Mouse (Mus musculus) stomach, embryonic 16.5 days (tissue): ENCODE results near the gene Pitpnm2. TPM values are rescaled to one million over a fixed set of nuclear protein-coding genes. Genes with fewer than 3 reads are reported as not detected.
A peak's percentile ranks its signal among the peaks of the same experiment; 100 is the strongest.

Source experiments
- ATAC-seq: fragments of 200-750 bp; cut with Nextera tagmentation; 2 replicates; pipeline ENCODE4 v1.8.0; 2017; ENCODE audit warnings: moderate number of reproducible peaks, moderate TSS enrichment; ENCODE audit not compliant: insufficient read depth, low FRiP score
- H3K27ac ChIP-seq: fragments of 300-500 bp; sonication (generic); 2 replicates; pipeline ENCODE4 v1.5.1; 2014; ENCODE audit warnings: low read length
- H3K27me3 ChIP-seq: fragments of 300-500 bp; sonication (generic); 2 replicates; pipeline ENCODE4 v1.6.1; 2014; ENCODE audit warnings: low read length, control low read depth, mixed read lengths; ENCODE audit not compliant: control insufficient read depth, insufficient read depth
- H3K36me3 ChIP-seq: fragments of 300-500 bp; sonication (generic); 2 replicates; pipeline ENCODE4 v1.6.1; 2014; ENCODE audit warnings: low read length; ENCODE audit not compliant: control insufficient read depth, insufficient read depth
- H3K4me1 ChIP-seq: fragments of 300-500 bp; sonication (generic); 2 replicates; pipeline ENCODE4 v1.6.1; 2014; ENCODE audit warnings: low read length, control low read depth, mixed read lengths; ENCODE audit not compliant: control insufficient read depth, insufficient read depth
- H3K4me2 ChIP-seq: fragments of 300-500 bp; sonication (generic); 2 replicates; pipeline ENCODE4 v1.6.1; 2014; ENCODE audit warnings: low read depth, low read length, mixed read lengths
- H3K4me3 ChIP-seq: fragments of 300-500 bp; sonication (generic); replicated peaks from 2 replicates; pipeline ENCODE4 v1.5.1; 2014; ENCODE audit warnings: mild to moderate bottlenecking, low read length
- H3K9ac ChIP-seq: fragments of 300-500 bp; sonication (generic); 2 replicates; pipeline ENCODE4 v1.6.1; 2014; ENCODE audit warnings: low read length
- H3K9me3 ChIP-seq: fragments of 300-500 bp; sonication (generic); replicated peaks from 2 replicates; pipeline ENCODE4 v1.6.1; 2016; ENCODE audit warnings: low read length, control low read depth; ENCODE audit not compliant: control insufficient read depth
- WGBS: fragments of 180-500 bp; shearing (Covaris S2); extraction: QIAGEN DNeasy Blood & Tissue Kit; methylation state at CpG from one replicate; pipeline ENCODE4 v1.1.7; 2014; 5-methylcytosine and 5-hydroxymethylcytosine counted together
- polyA plus RNA-seq: library from polyadenylated mRNA; unstranded; fragments of >200 nt; fragmentation: Nextera tagmentation; extraction: Ambion mirVana; gene quantifications from 2 replicates; pipeline ENCODE4 v1.2.1, GENCODE M21; 2015

The Pitpnm2 gene
- polyA plus RNA-seq, 1 experiment from 2014 or later = 2.4 TPM

- Histone ChIP-seq H3K27me3 (no peaks in the 10 kb centered on the region), H3K4me3 (no peak overlapping the region), H3K27ac (no peak overlapping the region), H3K36me3 (no peaks in the 10 kb centered on the region), H3K9ac (no peak overlapping the region), H3K4me2 (no peak overlapping the region), H3K4me1 (peaks cover 15% of the 10 kb centered on the region), H3K9me3 (no peaks in the 10 kb centered on the region)
- no peak for ATAC-seq
- WGBS = 90% methylated on average over 8 of the region's 8 CpGs
Observed at GRCm38 (mm10) chr5:124211234-124211633, 38.3 kb downstream of the Pitpnm2 start.

GRCm38 (mm10) chr5:124210281-124211016 lies 39.1 kb downstream of the Pitpnm2 start:
- H3K9ac ChIP-seq = no peak overlapping the region
- H3K27me3 ChIP-seq = no peaks in the 10 kb centered on the region
- H3K27ac ChIP-seq = no peak overlapping the region
- H3K4me3 ChIP-seq = no peak overlapping the region
- H3K36me3 ChIP-seq = no peaks in the 10 kb centered on the region
- no peaks in the 10 kb centered on the region for H3K9me3 ChIP-seq
- ATAC-seq = no peak
- peaks cover 17% of the 10 kb centered on the region for H3K4me1 ChIP-seq
- 80% methylated on average over 18 of the region's 18 CpGs for WGBS
- H3K4me2 ChIP-seq = no peak overlapping the region

GRCm38 (mm10) chr5:124209850-124210249 lies 39.7 kb downstream of the Pitpnm2 start:
- H3K4me1 ChIP-seq = peaks cover 17% of the 10 kb centered on the region
- no peak overlapping the region for H3K4me2 ChIP-seq
- no peak overlapping the region for H3K4me3 ChIP-seq
- no peaks in the 10 kb centered on the region for H3K36me3 ChIP-seq
- 57% methylated on average over 6 of the region's 6 CpGs for WGBS
- no peak overlapping the region for H3K27ac ChIP-seq
- H3K9ac ChIP-seq = no peak overlapping the region
- ATAC-seq = no peak
- no peaks in the 10 kb centered on the region for H3K9me3 ChIP-seq
- H3K27me3 ChIP-seq = no peaks in the 10 kb centered on the region

- peaks cover 17% of the 10 kb centered on the region for H3K4me1 ChIP-seq
- H3K27me3 ChIP-seq = no peaks in the 10 kb centered on the region
- H3K36me3 ChIP-seq = no peaks in the 10 kb centered on the region
- H3K4me2 ChIP-seq = no peak overlapping the region
- H3K9ac ChIP-seq = no peak overlapping the region
- no peaks in the 10 kb centered on the region for H3K9me3 ChIP-seq
- no peak for ATAC-seq
- no peak overlapping the region for H3K4me3 ChIP-seq
- no peak overlapping the region for H3K27ac ChIP-seq
- 70% methylated on average over 8 of the region's 8 CpGs for WGBS
Observed at GRCm38 (mm10) chr5:124208030-124208429, 41.5 kb downstream of the Pitpnm2 start.

GRCm38 (mm10) chr5:124206481-124207038 lies 43.0 kb downstream of the Pitpnm2 start:
- H3K4me2 ChIP-seq = no peak overlapping the region
- H3K9ac ChIP-seq = peak overlapping the region; percentile 37; the same call in 1 of the 2 replicates
- peak overlapping the region; percentile 39; the same call in 1 of the 2 replicates for H3K27ac ChIP-seq
- no peaks in the 10 kb centered on the region for H3K9me3 ChIP-seq
- H3K4me3 ChIP-seq = no peak overlapping the region
- no peaks in the 10 kb centered on the region for H3K36me3 ChIP-seq
- WGBS = 37% methylated on average over 13 of the region's 13 CpGs
- no peaks in the 10 kb centered on the region for H3K27me3 ChIP-seq
- peak; percentile 71 for ATAC-seq
- peaks cover 22% of the 10 kb centered on the region for H3K4me1 ChIP-seq

GRCm38 (mm10) chr5:124205809-124206380 lies 43.7 kb downstream of the Pitpnm2 start:
- 43% methylated on average over 5 of the region's 5 CpGs for WGBS
- no peak for ATAC-seq
- Histone ChIP-seq H3K4me2 (no peak overlapping the region), H3K9me3 (no peaks in the 10 kb centered on the region), H3K4me3 (no peak overlapping the region), H3K4me1 (peaks cover 27% of the 10 kb centered on the region), H3K27me3 (no peaks in the 10 kb centered on the region), H3K27ac (peak overlapping the region; percentile 9; the same call in 1 of the 2 replicates), H3K9ac (no peak overlapping the region), H3K36me3 (no peaks in the 10 kb centered on the region)

- WGBS = 78% methylated on average over 9 of the region's 9 CpGs
- Histone ChIP-seq H3K9me3 (no peaks in the 10 kb centered on the region), H3K27me3 (no peaks in the 10 kb centered on the region), H3K36me3 (no peaks in the 10 kb centered on the region), H3K4me1 (peaks cover 34% of the 10 kb centered on the region), H3K27ac (no peak overlapping the region), H3K4me3 (no peak overlapping the region), H3K9ac (no peak overlapping the region), H3K4me2 (no peak overlapping the region)
- no peak for ATAC-seq
Observed at GRCm38 (mm10) chr5:124205211-124205610, 44.3 kb downstream of the Pitpnm2 start.

- 78% methylated on average over 9 of the region's 9 CpGs for WGBS
- Histone ChIP-seq H3K27me3 (no peaks in the 10 kb centered on the region), H3K4me2 (no peak overlapping the region), H3K4me3 (no peak overlapping the region), H3K4me1 (peaks cover 39% of the 10 kb centered on the region), H3K9me3 (no peaks in the 10 kb centered on the region), H3K36me3 (no peaks in the 10 kb centered on the region), H3K27ac (0 out of 2 replicates have a peak overlapping the region, but pooled peaks have one; percentile 1), H3K9ac (no peak overlapping the region)
- no peak for ATAC-seq
Observed at GRCm38 (mm10) chr5:124204127-124204794, 45.3 kb downstream of the Pitpnm2 start.

GRCm38 (mm10) chr5:124203251-124203650 lies 46.3 kb downstream of the Pitpnm2 start:
- no peak overlapping the region for H3K27ac ChIP-seq
- H3K36me3 ChIP-seq = no peaks in the 10 kb centered on the region
- no peak overlapping the region for H3K4me3 ChIP-seq
- ATAC-seq = no peak
- 85% methylated on average over 4 of the region's 4 CpGs for WGBS
- H3K9ac ChIP-seq = no peak overlapping the region
- no peaks in the 10 kb centered on the region for H3K9me3 ChIP-seq
- peaks cover 39% of the 10 kb centered on the region for H3K4me1 ChIP-seq
- no peak overlapping the region for H3K4me2 ChIP-seq
- no peaks in the 10 kb centered on the region for H3K27me3 ChIP-seq
